Mouse (Mus musculus): ENCODE results near the gene Zmiz1. TPM values are rescaled to one million over a fixed set of nuclear protein-coding genes. Genes with fewer than 3 reads are reported as not detected.

Zmiz1 gene
- total and polyA plus RNA-seq, 3 experiments: 0.09 to 0.16 TPM; not detected in 1

DNA sequence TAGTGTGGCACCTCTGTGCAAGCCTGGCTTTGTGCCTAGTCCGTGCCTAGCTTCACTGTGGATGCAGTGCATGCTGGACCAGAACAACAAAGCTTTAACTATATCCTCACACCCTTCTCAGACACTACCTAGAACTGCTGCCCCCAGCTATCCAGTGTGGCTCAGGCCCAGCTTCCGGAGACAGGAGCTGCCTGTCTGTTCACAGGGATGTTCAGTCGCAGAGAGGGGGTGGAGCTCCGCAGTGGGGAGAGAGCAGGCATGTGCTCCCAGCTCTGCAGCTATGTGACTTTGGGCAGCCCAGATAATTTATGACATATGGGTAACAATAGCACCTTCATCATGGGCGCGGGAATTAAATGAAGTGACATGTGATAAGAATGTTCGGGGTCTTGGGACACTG, 52.0 kb downstream of the Zmiz1 start:
- DNase-seq (ENCODE audit: low spot score) (no peak), ATAC-seq (ENCODE audit: extremely low read depth, insufficient number of reproducible peaks, low FRiP score, poor library complexity, severe bottlenecking) (no peak)
- H3K27me3 ChIP-seq (ENCODE audit: insufficient read depth, low read length): no peaks in the 10 kb centered on the region
- H3K4me3 ChIP-seq (ENCODE audit: low read depth, low read length): no peak overlapping the region
- H3K4me1 ChIP-seq (ENCODE audit: insufficient read depth, low read depth, low read length): no peaks in the 10 kb centered on the region
- TF ChIP-seq TAL1 (conservative IDR thresholded peaks at IDR 0.05; ENCODE audit: low read depth, low read length) (no peak), GATA1 (IDR thresholded peaks at IDR 0.05; ENCODE audit: borderline replicate concordance, low read length) (no peak), GATA2 (IDR thresholded peaks at IDR 0.05; ENCODE audit: borderline replicate concordance, low read depth, low read length) (no peak), CTCF (IDR thresholded peaks at IDR 0.05; ENCODE audit: low read depth, low read length) (no peak), POLR2AphosphoS5 (IDR thresholded peaks at IDR 0.05; ENCODE audit: insufficient replicate concordance, low read depth, low read length) (no peak)
- H3K9me3 ChIP-seq (replicated peaks): peaks cover 87% of the 10 kb centered on the region
- no peaks in the 10 kb centered on the region for H3K36me3 ChIP-seq (replicated peaks)

DNA sequence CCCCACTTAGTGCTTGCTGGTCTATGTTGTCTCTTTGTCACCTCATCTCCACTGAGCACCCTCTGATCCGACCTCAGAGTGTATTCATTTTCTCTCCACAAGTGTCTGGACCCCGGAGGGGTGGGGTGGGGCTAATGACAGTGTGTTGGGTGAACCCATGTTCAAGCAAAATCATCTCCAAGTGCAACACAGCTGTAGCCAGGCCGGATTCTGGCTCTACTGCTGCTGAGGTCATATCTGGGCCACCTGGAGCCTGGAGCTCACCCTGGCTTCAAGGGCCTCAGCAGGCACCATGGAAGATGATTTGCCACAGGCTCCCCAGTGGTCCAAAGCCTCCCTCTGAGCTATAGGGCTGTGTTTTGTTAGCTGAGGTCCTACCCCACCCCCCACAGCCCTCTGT, 52.6 kb downstream of the Zmiz1 start:
- no peak for ATAC-seq (ENCODE audit: extremely low read depth, insufficient number of reproducible peaks, low FRiP score, poor library complexity, severe bottlenecking)
- Histone ChIP-seq H3K27me3 (ENCODE audit: insufficient read depth, low read length) (no peaks in the 10 kb centered on the region), H3K4me3 (ENCODE audit: low read depth, low read length) (no peak overlapping the region), H3K9me3 (replicated peaks) (peaks cover 86% of the 10 kb centered on the region), H3K4me1 (ENCODE audit: insufficient read depth, low read depth, low read length) (no peaks in the 10 kb centered on the region), H3K36me3 (replicated peaks) (no peaks in the 10 kb centered on the region)
- TF ChIP-seq POLR2AphosphoS5 (IDR thresholded peaks at IDR 0.05; ENCODE audit: insufficient replicate concordance, low read depth, low read length) (no peak), GATA2 (IDR thresholded peaks at IDR 0.05; ENCODE audit: borderline replicate concordance, low read depth, low read length) (no peak), GATA1 (IDR thresholded peaks at IDR 0.05; ENCODE audit: borderline replicate concordance, low read length) (no peak), TAL1 (conservative IDR thresholded peaks at IDR 0.05; ENCODE audit: low read depth, low read length) (no peak), CTCF (IDR thresholded peaks at IDR 0.05; ENCODE audit: low read depth, low read length) (no peak)
- DNase-seq (ENCODE audit: low spot score): no peak

DNA sequence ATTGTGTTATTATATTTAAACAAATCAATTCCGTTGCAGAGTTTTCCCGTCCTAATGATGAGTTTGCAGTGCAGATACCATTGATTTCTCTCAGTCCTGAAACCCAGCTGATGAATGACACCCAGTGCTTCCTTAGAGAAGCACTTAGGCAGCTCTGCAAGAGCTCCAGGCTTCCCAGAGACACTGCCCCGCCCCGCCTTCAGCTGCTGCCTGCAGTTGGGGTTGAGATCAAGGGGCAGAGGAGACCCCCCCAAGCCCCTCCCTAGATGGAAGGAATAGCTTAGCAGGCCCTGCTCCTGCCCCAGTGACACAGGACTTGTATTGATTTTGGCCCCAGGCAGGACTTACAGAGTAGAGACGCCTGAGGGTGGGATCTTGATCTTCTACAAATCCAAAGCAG, 53.0 kb downstream of the Zmiz1 start:
- no peaks in the 10 kb centered on the region for H3K36me3 ChIP-seq (replicated peaks)
- ATAC-seq (ENCODE audit: extremely low read depth, insufficient number of reproducible peaks, low FRiP score, poor library complexity, severe bottlenecking) (no peak), DNase-seq (ENCODE audit: low spot score) (no peak)
- H3K4me1 ChIP-seq (ENCODE audit: insufficient read depth, low read depth, low read length): no peaks in the 10 kb centered on the region
- H3K9me3 ChIP-seq (replicated peaks): peaks cover 86% of the 10 kb centered on the region
- no peak overlapping the region for H3K4me3 ChIP-seq (ENCODE audit: low read depth, low read length)
- no peaks in the 10 kb centered on the region for H3K27me3 ChIP-seq (ENCODE audit: insufficient read depth, low read length)
- TF ChIP-seq GATA1 (IDR thresholded peaks at IDR 0.05; ENCODE audit: borderline replicate concordance, low read length) (no peak), CTCF (IDR thresholded peaks at IDR 0.05; ENCODE audit: low read depth, low read length) (no peak), POLR2AphosphoS5 (IDR thresholded peaks at IDR 0.05; ENCODE audit: insufficient replicate concordance, low read depth, low read length) (no peak), TAL1 (conservative IDR thresholded peaks at IDR 0.05; ENCODE audit: low read depth, low read length) (no peak), GATA2 (IDR thresholded peaks at IDR 0.05; ENCODE audit: borderline replicate concordance, low read depth, low read length) (no peak)

DNA sequence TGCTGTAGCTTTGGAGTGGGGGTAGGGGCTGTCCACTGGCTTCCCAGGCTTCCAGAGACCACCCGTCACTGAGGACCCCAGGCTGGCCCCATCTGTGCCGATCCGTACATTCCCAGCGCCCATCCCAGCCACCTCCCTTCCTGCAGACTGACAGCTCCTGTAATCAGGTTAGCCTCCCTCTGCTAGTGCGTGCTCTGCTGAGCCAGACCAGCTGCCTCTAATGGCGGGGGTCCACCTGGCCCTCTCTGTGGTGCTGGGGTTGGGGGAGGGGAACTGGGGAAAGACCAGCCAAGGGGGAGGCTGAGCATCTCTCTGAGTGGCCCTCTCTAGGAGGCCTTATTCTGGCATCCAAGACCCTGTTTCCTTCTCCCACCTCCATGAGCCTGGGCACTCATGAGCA, 53.8 kb downstream of the Zmiz1 start:
- Histone ChIP-seq H3K4me1 (ENCODE audit: insufficient read depth, low read depth, low read length) (no peaks in the 10 kb centered on the region), H3K4me3 (ENCODE audit: low read depth, low read length) (no peak overlapping the region), H3K36me3 (replicated peaks) (no peaks in the 10 kb centered on the region), H3K27me3 (ENCODE audit: insufficient read depth, low read length) (no peaks in the 10 kb centered on the region), H3K9me3 (replicated peaks) (peaks cover 87% of the 10 kb centered on the region)
- no peak for TF ChIP-seq GATA1 (IDR thresholded peaks at IDR 0.05; ENCODE audit: borderline replicate concordance, low read length)
- TF ChIP-seq POLR2AphosphoS5 (IDR thresholded peaks at IDR 0.05; ENCODE audit: insufficient replicate concordance, low read depth, low read length): no peak
- TF ChIP-seq GATA2 (IDR thresholded peaks at IDR 0.05; ENCODE audit: borderline replicate concordance, low read depth, low read length): no peak
- TF ChIP-seq TAL1 (conservative IDR thresholded peaks at IDR 0.05; ENCODE audit: low read depth, low read length): no peak
- TF ChIP-seq CTCF (IDR thresholded peaks at IDR 0.05; ENCODE audit: low read depth, low read length): no peak
- no peak for ATAC-seq (ENCODE audit: extremely low read depth, insufficient number of reproducible peaks, low FRiP score, poor library complexity, severe bottlenecking)
- DNase-seq (ENCODE audit: low spot score): no peak

DNA sequence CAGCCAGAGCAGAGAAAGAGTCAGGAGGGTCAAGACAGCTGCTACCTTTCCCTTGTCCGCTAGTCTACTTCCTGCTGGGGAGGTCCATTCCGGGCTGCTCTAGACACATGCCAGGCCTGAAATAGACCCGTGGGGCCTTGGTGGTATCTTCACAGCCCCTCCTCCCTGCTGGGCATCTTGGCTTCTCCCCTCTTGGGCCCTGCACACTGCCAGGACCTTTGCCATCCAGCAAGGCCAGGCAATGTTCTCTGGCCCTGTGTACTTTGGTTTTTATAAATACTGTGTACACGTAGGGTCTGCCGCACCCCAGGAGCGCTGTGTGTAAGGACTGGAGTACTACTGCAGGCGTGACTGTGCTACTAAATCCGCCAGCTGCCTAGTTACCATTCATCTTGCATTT, 54.5 kb downstream of the Zmiz1 start:
- ATAC-seq (ENCODE audit: extremely low read depth, insufficient number of reproducible peaks, low FRiP score, poor library complexity, severe bottlenecking) (no peak), DNase-seq (ENCODE audit: low spot score) (no peak)
- no peaks in the 10 kb centered on the region for H3K4me1 ChIP-seq (ENCODE audit: insufficient read depth, low read depth, low read length)
- no peak overlapping the region for H3K4me3 ChIP-seq (ENCODE audit: low read depth, low read length)
- no peaks in the 10 kb centered on the region for H3K36me3 ChIP-seq (replicated peaks)
- TF ChIP-seq GATA1 (IDR thresholded peaks at IDR 0.05; ENCODE audit: borderline replicate concordance, low read length) (no peak), CTCF (IDR thresholded peaks at IDR 0.05; ENCODE audit: low read depth, low read length) (no peak), POLR2AphosphoS5 (IDR thresholded peaks at IDR 0.05; ENCODE audit: insufficient replicate concordance, low read depth, low read length) (no peak), TAL1 (conservative IDR thresholded peaks at IDR 0.05; ENCODE audit: low read depth, low read length) (no peak), GATA2 (IDR thresholded peaks at IDR 0.05; ENCODE audit: borderline replicate concordance, low read depth, low read length) (no peak)
- H3K9me3 ChIP-seq (replicated peaks): peaks cover 87% of the 10 kb centered on the region
- H3K27me3 ChIP-seq (ENCODE audit: insufficient read depth, low read length): no peaks in the 10 kb centered on the region

DNA sequence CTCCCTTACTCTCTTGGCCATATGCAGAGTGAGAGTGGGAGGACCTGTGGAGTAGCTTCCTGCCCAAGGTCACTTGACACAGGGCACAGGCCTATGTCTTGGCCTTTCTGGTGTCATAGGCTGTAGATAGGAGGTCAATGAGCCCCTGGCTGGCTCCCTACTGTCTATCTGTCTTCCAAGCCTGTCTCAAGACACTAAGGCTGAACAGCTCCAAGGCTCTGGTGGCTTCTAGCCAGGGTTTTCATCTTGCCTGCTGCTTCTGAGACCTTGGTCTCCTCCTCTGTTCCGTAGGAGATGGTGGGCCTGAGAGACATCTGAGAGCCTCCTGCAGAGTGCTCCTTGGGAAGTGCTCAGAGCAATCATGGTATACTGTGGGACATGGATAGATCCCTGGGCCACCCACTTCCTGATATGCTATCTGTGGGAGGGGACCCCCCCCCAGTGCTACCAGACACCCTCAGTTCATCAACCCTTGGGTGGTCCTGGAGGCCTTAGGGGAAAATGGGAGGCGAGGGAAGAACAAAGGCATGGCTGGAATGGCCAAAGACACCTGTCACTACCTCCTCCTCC, 56.0 kb downstream of the Zmiz1 start:
- ATAC-seq (ENCODE audit: extremely low read depth, insufficient number of reproducible peaks, low FRiP score, poor library complexity, severe bottlenecking) (no peak), DNase-seq (ENCODE audit: low spot score) (no peak)
- TF ChIP-seq GATA2 (IDR thresholded peaks at IDR 0.05; ENCODE audit: borderline replicate concordance, low read depth, low read length) (no peak), TAL1 (conservative IDR thresholded peaks at IDR 0.05; ENCODE audit: low read depth, low read length) (no peak), POLR2AphosphoS5 (IDR thresholded peaks at IDR 0.05; ENCODE audit: insufficient replicate concordance, low read depth, low read length) (no peak), GATA1 (IDR thresholded peaks at IDR 0.05; ENCODE audit: borderline replicate concordance, low read length) (no peak), CTCF (IDR thresholded peaks at IDR 0.05; ENCODE audit: low read depth, low read length) (no peak)
- H3K36me3 ChIP-seq (replicated peaks): no peaks in the 10 kb centered on the region
- no peaks in the 10 kb centered on the region for H3K27me3 ChIP-seq (ENCODE audit: insufficient read depth, low read length)
- H3K4me1 ChIP-seq (ENCODE audit: insufficient read depth, low read depth, low read length): no peaks in the 10 kb centered on the region
- H3K9me3 ChIP-seq (replicated peaks): peaks cover 82% of the 10 kb centered on the region
- H3K4me3 ChIP-seq (ENCODE audit: low read depth, low read length): no peak overlapping the region

Data from G1E (cell line).